Comparison of ENCODE assay signal across 18 mouse cellular contexts in genomic region chr5:114719928-114720270, GRCm38 (mm10).
"Had no signal": no experiment of that assay in that cellular context is flagged by ENCODE, and none has a peak within 500 bp of the region (broad histone marks: within the 10 kb centered on the region; RNA-seq: fewer than 3 reads in every experiment).

No protein-coding gene starts in this region.

- H3K4me3 ChIP-seq: left cerebral cortex, adult 2 months; midbrain, embryonic 12.5 days; midbrain, embryonic 15.5 days; neural tube, embryonic 12.5 days; neural tube, embryonic 15.5 days had no signal

- DNase-seq: kidney, postnatal 14 days; layer of hippocampus, postnatal 36 days; liver, postnatal 0 days; lung, embryonic 14.5 days; right cerebral cortex, adult 18-20 months; right cerebral cortex, postnatal 14 days; right cerebral cortex, postnatal 4 days; thymus, adult 2 months; thymus, postnatal 14 days; thymus, postnatal 4 days had no signal

- ATAC-seq: midbrain, embryonic 15.5 days had no signal

- H3K27ac ChIP-seq: left cerebral cortex, adult 2 months; liver, embryonic 14.5 days; macrophage; midbrain, embryonic 12.5 days; midbrain, embryonic 15.5 days; neural tube, embryonic 12.5 days; neural tube, embryonic 15.5 days; stomach, postnatal 0 days had no signal

- H3K4me2 ChIP-seq: lung, embryonic 14.5 days; midbrain, embryonic 12.5 days; midbrain, embryonic 15.5 days; neural tube, embryonic 12.5 days; neural tube, embryonic 15.5 days had no signal

- H3K9me3 ChIP-seq: midbrain, embryonic 12.5 days; midbrain, embryonic 15.5 days; neural tube, embryonic 12.5 days; neural tube, embryonic 15.5 days had no signal

- H3K27me3 ChIP-seq: midbrain, embryonic 12.5 days; midbrain, embryonic 15.5 days; neural tube, embryonic 12.5 days; neural tube, embryonic 15.5 days had no signal

- H3K9ac ChIP-seq: liver, embryonic 14.5 days; liver, postnatal 0 days; lung, embryonic 14.5 days; midbrain, embryonic 12.5 days; midbrain, embryonic 15.5 days; neural tube, embryonic 12.5 days; neural tube, embryonic 15.5 days had no signal

- H3K4me1 ChIP-seq: midbrain, embryonic 12.5 days; midbrain, embryonic 15.5 days; neural tube, embryonic 12.5 days; neural tube, embryonic 15.5 days had no signal
